Mouse (Mus musculus) heart, adult 2 months (tissue): ENCODE results near the gene Rnf17.

Experiments used
- CTCF ChIP-seq: fragments of 200-600 bp; IDR thresholded peaks from 2 replicates; pipeline ENCODE4 v1.8.1; 2022; ENCODE audit warnings: antibody characterized with exemption, mild to moderate bottlenecking, moderate library complexity
- EP300 ChIP-seq: fragments of 200-500 bp; IDR thresholded peaks from 2 replicates; pipeline ENCODE4 v1.6.1; 2011; ENCODE audit warnings: low read depth, low read length, control low read depth; ENCODE audit not compliant: insufficient read depth

- TF ChIP-seq CTCF (no peak), EP300 (no peak)
Observed at GRCm38 (mm10) chr14:56365292-56365691, 37.1 kb upstream of the Rnf17 start.
